Mouse (Mus musculus): ENCODE measurements around the gene Gldc. TPM values are rescaled to one million over a fixed set of nuclear protein-coding genes. Genes with fewer than 3 reads are reported as not detected.

Gldc gene
- polyA plus RNA-seq, 1 experiment from 2014 or later = 1.1 TPM

GRCm38 (mm10) chr19:30166801-30167505, 8.3 kb downstream of the Gldc start:
- ATAC-seq (replicated peaks; ENCODE audit: extremely low read depth, insufficient read depth, low FRiP score) = no peak
- Histone ChIP-seq H3K9ac (ENCODE audit: low read length) (no peak overlapping the region), H3K36me3 (ENCODE audit: control insufficient read depth, insufficient read depth) (no peaks in the 10 kb centered on the region), H3K27ac (ENCODE audit: low read length) (no peak overlapping the region), H3K4me2 (ENCODE audit: low read depth, low read length) (no peak overlapping the region), H3K4me1 (ENCODE audit: control insufficient read depth, insufficient read depth, low read length) (no peaks in the 10 kb centered on the region), H3K27me3 (ENCODE audit: control insufficient read depth, insufficient read depth, low read length) (no peaks in the 10 kb centered on the region), H3K9me3 (replicated peaks; ENCODE audit: control insufficient read depth, low read length) (no peaks in the 10 kb centered on the region), H3K4me3 (ENCODE audit: low read length) (no peak overlapping the region)
- 86% methylated on average over 20 of the region's 20 CpGs for WGBS

- no peak for ATAC-seq (replicated peaks; ENCODE audit: extremely low read depth, insufficient read depth, low FRiP score)
- no peaks in the 10 kb centered on the region for H3K27me3 ChIP-seq (ENCODE audit: control insufficient read depth, insufficient read depth, low read length)
- no peaks in the 10 kb centered on the region for H3K9me3 ChIP-seq (replicated peaks; ENCODE audit: control insufficient read depth, low read length)
- no peaks in the 10 kb centered on the region for H3K4me1 ChIP-seq (ENCODE audit: control insufficient read depth, insufficient read depth, low read length)
- H3K4me2 ChIP-seq (ENCODE audit: low read depth, low read length) = no peak overlapping the region
- H3K9ac ChIP-seq (ENCODE audit: low read length) = no peak overlapping the region
- H3K4me3 ChIP-seq (ENCODE audit: low read length) = no peak overlapping the region
- no peaks in the 10 kb centered on the region for H3K36me3 ChIP-seq (ENCODE audit: control insufficient read depth, insufficient read depth)
- H3K27ac ChIP-seq (ENCODE audit: low read length) = no peak overlapping the region
- WGBS = 75% methylated on average over 2 of the region's 2 CpGs
Observed at GRCm38 (mm10) chr19:30164228-30164627, 11.0 kb downstream of the Gldc start.

GRCm38 (mm10) chr19:30162808-30163207, 12.4 kb downstream of the Gldc start:
- no peak overlapping the region for H3K4me3 ChIP-seq (ENCODE audit: low read length)
- no peak overlapping the region for H3K4me2 ChIP-seq (ENCODE audit: low read depth, low read length)
- no peak overlapping the region for H3K9ac ChIP-seq (ENCODE audit: low read length)
- no peaks in the 10 kb centered on the region for H3K9me3 ChIP-seq (replicated peaks; ENCODE audit: control insufficient read depth, low read length)
- no peaks in the 10 kb centered on the region for H3K36me3 ChIP-seq (ENCODE audit: control insufficient read depth, insufficient read depth)
- no peaks in the 10 kb centered on the region for H3K4me1 ChIP-seq (ENCODE audit: control insufficient read depth, insufficient read depth, low read length)
- no peak for ATAC-seq (replicated peaks; ENCODE audit: extremely low read depth, insufficient read depth, low FRiP score)
- H3K27me3 ChIP-seq (ENCODE audit: control insufficient read depth, insufficient read depth, low read length) = no peaks in the 10 kb centered on the region
- no peak overlapping the region for H3K27ac ChIP-seq (ENCODE audit: low read length)
- WGBS = 80% methylated on average over 5 of the region's 5 CpGs

GRCm38 (mm10) chr19:30160021-30160420, 15.2 kb downstream of the Gldc start:
- ATAC-seq (replicated peaks; ENCODE audit: extremely low read depth, insufficient read depth, low FRiP score) = no peak
- Histone ChIP-seq H3K9me3 (replicated peaks; ENCODE audit: control insufficient read depth, low read length) (no peaks in the 10 kb centered on the region), H3K4me3 (ENCODE audit: low read length) (no peak overlapping the region), H3K36me3 (ENCODE audit: control insufficient read depth, insufficient read depth) (no peaks in the 10 kb centered on the region), H3K27ac (ENCODE audit: low read length) (no peak overlapping the region), H3K9ac (ENCODE audit: low read length) (no peak overlapping the region), H3K27me3 (ENCODE audit: control insufficient read depth, insufficient read depth, low read length) (no peaks in the 10 kb centered on the region), H3K4me2 (ENCODE audit: low read depth, low read length) (no peak overlapping the region), H3K4me1 (ENCODE audit: control insufficient read depth, insufficient read depth, low read length) (no peaks in the 10 kb centered on the region)
- WGBS = 75% methylated on average over 2 of the region's 2 CpGs

- 87% methylated on average over 4 of the region's 4 CpGs for WGBS
- Histone ChIP-seq H3K27ac (ENCODE audit: low read length) (no peak overlapping the region), H3K27me3 (ENCODE audit: control insufficient read depth, insufficient read depth, low read length) (no peaks in the 10 kb centered on the region), H3K36me3 (ENCODE audit: control insufficient read depth, insufficient read depth) (no peaks in the 10 kb centered on the region), H3K9me3 (replicated peaks; ENCODE audit: control insufficient read depth, low read length) (no peaks in the 10 kb centered on the region), H3K4me1 (ENCODE audit: control insufficient read depth, insufficient read depth, low read length) (no peaks in the 10 kb centered on the region), H3K9ac (ENCODE audit: low read length) (no peak overlapping the region), H3K4me2 (ENCODE audit: low read depth, low read length) (no peak overlapping the region), H3K4me3 (ENCODE audit: low read length) (no peak overlapping the region)
- no peak for ATAC-seq (replicated peaks; ENCODE audit: extremely low read depth, insufficient read depth, low FRiP score)
Observed at GRCm38 (mm10) chr19:30158189-30158588, 17.0 kb downstream of the Gldc start.

GRCm38 (mm10) chr19:30157031-30157687, 18.1 kb downstream of the Gldc start:
- Histone ChIP-seq H3K27me3 (ENCODE audit: control insufficient read depth, insufficient read depth, low read length) (no peaks in the 10 kb centered on the region), H3K9ac (ENCODE audit: low read length) (no peak overlapping the region), H3K4me3 (ENCODE audit: low read length) (no peak overlapping the region), H3K27ac (ENCODE audit: low read length) (no peak overlapping the region), H3K9me3 (replicated peaks; ENCODE audit: control insufficient read depth, low read length) (no peaks in the 10 kb centered on the region), H3K36me3 (ENCODE audit: control insufficient read depth, insufficient read depth) (no peaks in the 10 kb centered on the region), H3K4me2 (ENCODE audit: low read depth, low read length) (no peak overlapping the region), H3K4me1 (ENCODE audit: control insufficient read depth, insufficient read depth, low read length) (no peaks in the 10 kb centered on the region)
- 78% methylated on average over 12 of the region's 12 CpGs for WGBS
- no peak for ATAC-seq (replicated peaks; ENCODE audit: extremely low read depth, insufficient read depth, low FRiP score)

GRCm38 (mm10) chr19:30153729-30154128, 21.5 kb downstream of the Gldc start:
- 64% methylated on average over 3 of the region's 3 CpGs for WGBS
- Histone ChIP-seq H3K4me2 (ENCODE audit: low read depth, low read length) (no peak overlapping the region), H3K4me1 (ENCODE audit: control insufficient read depth, insufficient read depth, low read length) (no peaks in the 10 kb centered on the region), H3K9me3 (replicated peaks; ENCODE audit: control insufficient read depth, low read length) (no peaks in the 10 kb centered on the region), H3K4me3 (ENCODE audit: low read length) (no peak overlapping the region), H3K9ac (ENCODE audit: low read length) (no peak overlapping the region), H3K27ac (ENCODE audit: low read length) (no peak overlapping the region), H3K36me3 (ENCODE audit: control insufficient read depth, insufficient read depth) (no peaks in the 10 kb centered on the region), H3K27me3 (ENCODE audit: control insufficient read depth, insufficient read depth, low read length) (no peaks in the 10 kb centered on the region)
- no peak for ATAC-seq (replicated peaks; ENCODE audit: extremely low read depth, insufficient read depth, low FRiP score)

- Histone ChIP-seq H3K27ac (ENCODE audit: low read length) (no peak overlapping the region), H3K4me3 (ENCODE audit: low read length) (no peak overlapping the region), H3K27me3 (ENCODE audit: control insufficient read depth, insufficient read depth, low read length) (no peaks in the 10 kb centered on the region), H3K36me3 (ENCODE audit: control insufficient read depth, insufficient read depth) (no peaks in the 10 kb centered on the region), H3K4me2 (ENCODE audit: low read depth, low read length) (no peak overlapping the region), H3K9me3 (replicated peaks; ENCODE audit: control insufficient read depth, low read length) (no peaks in the 10 kb centered on the region), H3K9ac (ENCODE audit: low read length) (no peak overlapping the region), H3K4me1 (ENCODE audit: control insufficient read depth, insufficient read depth, low read length) (no peaks in the 10 kb centered on the region)
- WGBS = 87% methylated on average over 10 of the region's 10 CpGs
- no peak for ATAC-seq (replicated peaks; ENCODE audit: extremely low read depth, insufficient read depth, low FRiP score)
Observed at GRCm38 (mm10) chr19:30151290-30151689, 23.9 kb downstream of the Gldc start.

- H3K4me3 ChIP-seq (ENCODE audit: low read length) = no peak overlapping the region
- no peaks in the 10 kb centered on the region for H3K4me1 ChIP-seq (ENCODE audit: control insufficient read depth, insufficient read depth, low read length)
- WGBS = 62% methylated on average over 6 of the region's 6 CpGs
- H3K4me2 ChIP-seq (ENCODE audit: low read depth, low read length) = no peak overlapping the region
- H3K36me3 ChIP-seq (ENCODE audit: control insufficient read depth, insufficient read depth) = no peaks in the 10 kb centered on the region
- H3K9ac ChIP-seq (ENCODE audit: low read length) = no peak overlapping the region
- H3K9me3 ChIP-seq (replicated peaks; ENCODE audit: control insufficient read depth, low read length) = no peaks in the 10 kb centered on the region
- no peak for ATAC-seq (replicated peaks; ENCODE audit: extremely low read depth, insufficient read depth, low FRiP score)
- H3K27me3 ChIP-seq (ENCODE audit: control insufficient read depth, insufficient read depth, low read length) = no peaks in the 10 kb centered on the region
- H3K27ac ChIP-seq (ENCODE audit: low read length) = no peak overlapping the region
Observed at GRCm38 (mm10) chr19:30149238-30149805, 25.9 kb downstream of the Gldc start.
